Mouse (Mus musculus): ENCODE results near the gene Hao2. TPM values are rescaled to one million over a fixed set of nuclear protein-coding genes. Genes with fewer than 3 reads are reported as not detected.

Hao2 gene
- total RNA-seq (2023) = not detected

DNA sequence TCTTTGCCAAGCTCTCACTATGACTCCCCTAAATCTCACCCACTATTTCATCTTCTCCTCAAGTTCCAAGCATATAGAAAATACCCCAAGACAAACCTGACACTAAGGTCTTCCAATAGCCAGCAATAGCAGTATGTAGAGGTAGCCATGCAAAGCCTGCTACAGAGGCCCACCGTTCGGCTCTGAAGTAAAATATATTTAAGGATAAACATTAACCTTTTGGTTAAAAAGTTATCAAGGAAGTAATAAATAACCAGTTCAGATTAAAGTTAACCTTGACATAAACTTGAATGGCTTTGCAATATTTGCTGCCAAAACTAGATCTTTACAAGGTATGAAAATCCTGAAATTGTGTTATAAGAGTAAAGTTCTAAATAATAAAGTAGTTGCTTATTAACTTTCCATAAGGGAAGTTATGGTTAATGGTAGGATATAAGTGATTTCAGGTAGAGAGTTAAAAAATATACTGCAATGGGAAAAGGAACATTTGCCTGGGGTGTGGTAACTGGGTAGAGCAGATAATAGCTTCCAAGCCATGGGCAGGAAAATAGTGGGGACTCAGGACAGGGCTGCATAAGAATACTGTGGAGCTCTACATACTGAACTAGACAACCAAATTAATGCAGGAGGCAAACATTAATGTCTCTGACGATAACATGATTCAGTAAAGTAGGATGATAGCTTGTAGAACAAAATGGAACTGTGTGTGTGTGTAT, at the start of gene Hao2:
Gene Hao2, minus strand, starts transcription at position 183 of the 716 bp plus-strand sequence.

DNA sequence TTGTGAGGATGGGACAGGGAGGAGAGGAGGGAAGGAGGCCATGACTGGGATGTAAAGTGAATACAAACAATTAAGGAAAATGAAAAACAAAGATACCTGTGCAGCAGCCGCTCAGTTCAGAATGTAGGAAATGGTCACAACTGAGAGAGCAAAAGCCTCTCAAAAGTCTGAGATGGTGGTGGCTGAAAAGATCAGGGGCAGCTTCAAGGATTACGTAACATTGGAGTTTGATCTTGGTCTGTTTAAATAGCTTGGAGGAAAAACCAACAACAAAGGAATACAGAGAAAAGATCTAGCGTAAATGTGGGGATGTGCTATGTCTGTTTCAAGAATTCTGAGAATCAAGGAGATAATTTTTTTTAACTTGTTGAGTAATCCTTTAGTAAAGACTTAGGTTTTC, 33.5 kb downstream of the Hao2 start, which contains the start of gene Hsd3b1:
Gene Hsd3b1, minus strand, starts transcription at position 219 of the 400 bp plus-strand sequence.

Other genes starting within 250 kb of the Hao2 start
- under 1 TPM in 1 of 2 experiments, not detected in 1; 0.11 TPM for gene Hsd3b2, start 168.7 kb downstream of the Hao2 start, total RNA-seq (2023)
- gene Hsd3b3, start 130.1 kb downstream of the Hao2 start, total RNA-seq (2023) = not detected
- gene Hsd3b6, start 78.8 kb downstream of the Hao2 start, total RNA-seq (2023) = not detected
- gene Hsd3b1, start 33.4 kb downstream of the Hao2 start, total RNA-seq (2023) = not detected
- gene Wars2, start 247.8 kb upstream of the Hao2 start, total RNA-seq (2023) = 1 to 10 TPM; 3.1 to 3.4 TPM

Data from neutrophil, adult 83 days (primary cell).